Mouse (Mus musculus) gastrocnemius, adult 18-20 months (tissue): ENCODE data around the gene Enpp7. TPM values are rescaled to one million over a fixed set of nuclear protein-coding genes. Genes with fewer than 3 reads are reported as not detected.

ENCODE experiments used
- DNase-seq: peaks from one replicate; pipeline ENCODE4 v3.0.0; 2021; ENCODE audit warnings: low spot score
- total RNA-seq, 2 experiments: library from RNA; stranded (reverse); gene quantifications; 2 replicates each; pipeline ENCODE4 v1.2.3; 2021

Gene Enpp7
- total RNA-seq, 2 experiments from 2014 or later, result not detected

DNA sequence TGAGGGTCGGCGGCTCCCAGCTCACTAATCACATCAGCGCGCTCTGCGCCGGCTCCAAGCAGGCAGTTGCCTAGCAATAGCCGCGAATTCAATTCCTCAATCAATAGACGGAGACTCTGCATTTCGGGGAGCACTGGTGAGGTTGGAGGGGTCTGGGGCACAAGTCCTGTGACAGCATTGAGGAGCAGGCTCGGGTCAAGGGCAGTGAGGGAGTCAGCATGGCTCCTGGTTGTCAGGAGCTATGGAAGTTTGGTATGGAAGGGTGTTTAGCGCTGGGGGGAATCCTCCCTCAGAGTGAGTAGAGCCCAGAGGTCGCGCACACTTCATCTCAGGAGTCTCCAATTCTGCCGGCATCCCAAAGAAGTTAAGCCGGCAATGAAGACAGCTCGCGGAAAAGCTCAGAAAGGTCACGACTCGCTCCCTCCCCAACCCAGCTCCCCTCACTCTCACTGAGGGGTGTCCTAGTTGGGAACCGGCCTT, 47.7 kb downstream of the Enpp7 start:
- no peak for DNase-seq

DNA sequence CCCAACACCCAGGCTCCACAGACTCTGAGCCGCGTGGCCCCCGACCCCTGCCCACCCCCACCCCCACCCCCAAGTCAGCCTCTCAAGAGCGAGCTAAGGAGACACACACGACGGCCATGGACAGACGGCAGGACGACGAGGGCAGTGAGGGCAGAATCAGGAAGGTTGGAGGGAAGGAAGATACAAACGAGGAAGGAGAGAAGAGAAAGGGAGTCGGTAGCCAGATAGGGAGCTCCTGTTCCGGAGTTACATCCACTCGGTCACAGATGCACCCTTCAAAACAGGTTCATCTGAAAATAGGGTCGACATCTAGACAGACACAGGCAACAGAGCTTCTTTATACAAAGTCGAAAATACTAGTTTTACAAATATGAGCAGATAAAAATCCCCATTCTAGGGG, 48.5 kb downstream of the Enpp7 start:
- DNase-seq, result no peak

- no peak for DNase-seq
Measured at GRCm38 (mm10) chr11:119036934-119037779, 49.2 kb downstream of the Enpp7 start.

DNA sequence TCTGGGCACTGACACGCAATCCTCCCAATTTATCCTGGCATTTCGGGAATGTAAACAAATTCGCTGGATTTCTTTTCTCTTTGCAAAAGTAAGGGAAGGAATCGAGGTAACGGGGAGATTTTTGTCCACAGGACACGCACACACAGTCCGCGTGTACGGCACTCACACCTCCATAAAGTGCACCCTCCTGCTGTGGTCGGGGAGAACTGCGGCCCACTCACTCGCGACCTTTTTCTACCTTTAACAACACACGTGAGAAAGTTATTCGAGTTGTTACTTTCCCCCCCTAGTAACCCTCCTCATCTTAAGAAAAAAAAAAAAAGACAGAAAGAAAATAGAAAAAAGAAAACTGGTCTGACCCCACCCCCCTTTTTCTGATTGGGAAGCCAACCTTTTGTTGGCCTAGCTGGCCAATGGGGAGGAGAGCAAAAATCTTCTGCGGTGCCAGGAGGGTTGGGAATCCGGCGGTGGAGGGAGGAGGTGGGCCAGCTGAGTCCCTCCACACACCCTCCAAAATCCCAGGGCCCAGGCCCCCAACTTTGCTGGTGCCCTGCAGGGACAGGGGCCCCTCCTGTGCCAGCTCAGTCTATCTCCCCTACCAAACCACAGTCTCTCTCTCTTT, 49.9 kb downstream of the Enpp7 start:
- DNase-seq, result no peak

GRCm38 (mm10) chr11:119038744-119039484, 50.9 kb downstream of the Enpp7 start:
- DNase-seq, result no peak

DNA sequence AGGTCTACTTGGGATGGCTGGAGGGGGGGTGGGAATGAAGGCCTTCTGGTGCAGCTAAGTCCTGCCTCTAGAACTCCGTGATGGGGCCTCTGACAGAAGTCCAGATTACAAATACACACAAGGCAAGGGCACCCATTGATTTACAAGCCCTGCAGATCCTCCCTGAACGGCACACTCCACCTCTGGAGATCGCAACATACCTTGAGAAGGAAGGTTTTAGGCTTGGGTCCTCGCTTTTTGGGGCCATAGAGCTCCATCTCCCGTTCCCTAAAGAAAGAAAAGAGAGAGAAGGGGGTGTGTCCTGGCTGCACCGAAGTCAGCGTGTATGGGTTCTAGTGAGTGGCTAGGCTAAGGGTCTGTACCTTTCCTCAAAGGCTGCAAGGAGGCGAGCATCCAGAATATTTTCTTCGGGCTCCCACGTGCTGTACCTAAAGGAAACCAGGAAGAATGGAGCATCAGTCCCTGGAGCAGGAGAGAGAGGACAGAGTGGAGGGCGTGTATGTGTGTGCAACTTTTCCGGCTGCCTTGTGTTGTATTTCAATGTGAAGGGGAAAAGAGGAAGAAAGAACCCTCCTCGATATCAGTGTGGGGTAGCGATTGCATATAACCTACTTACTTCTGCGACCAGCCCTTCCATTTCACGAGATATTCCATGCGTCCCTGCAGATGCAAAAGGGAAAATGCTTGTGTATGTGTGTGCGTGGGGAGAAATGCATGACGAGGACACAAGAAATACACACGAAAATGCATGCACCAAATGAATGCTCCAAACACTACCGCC, 51.9 kb downstream of the Enpp7 start:
- no peak for DNase-seq

GRCm38 (mm10) chr11:119040600-119041324, 52.8 kb downstream of the Enpp7 start, which contains the start of gene Cbx8:
TSS of gene Cbx8 (minus strand) at chr11:119040969.
- peak; percentile 99 for DNase-seq

DNA sequence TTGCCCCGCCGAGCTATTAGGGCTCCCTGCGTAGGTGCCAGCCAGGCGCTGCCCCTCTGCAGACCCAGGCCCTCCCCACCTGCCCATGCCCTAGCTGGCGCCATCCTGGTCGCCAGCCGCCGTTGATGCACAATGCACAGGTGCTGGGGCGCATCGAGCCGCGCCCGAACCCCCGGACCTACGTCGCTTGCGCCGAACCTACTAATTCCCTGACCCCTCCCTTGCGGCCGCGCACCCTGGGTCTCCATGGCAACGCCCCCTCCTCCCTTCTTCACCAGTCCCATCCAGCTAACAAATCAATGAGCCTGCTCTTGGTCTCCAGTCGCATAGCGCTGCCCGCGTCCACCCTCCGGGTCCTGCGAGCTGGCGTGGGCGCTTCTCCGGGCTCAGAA, 53.3 kb downstream of the Enpp7 start:
- DNase-seq, result no peak

GRCm38 (mm10) chr11:119041750-119042465, 53.9 kb downstream of the Enpp7 start:
- DNase-seq, result no peak

Other genes starting within 250 kb of the Enpp7 start
- gene Rbfox3, start 76.6 kb upstream of the Enpp7 start, total RNA-seq, result under 1 TPM in 1 of 2 experiments, not detected in 1; 0.09 TPM
- 1 to 10 TPM in 1 of 2 experiments, under 1 TPM in 1; 0.85 to 1.0 TPM for gene Cbx2, start 34.8 kb downstream of the Enpp7 start, total RNA-seq
- 1 to 10 TPM; 2.6 to 3.5 TPM for gene Cbx8, start 52.8 kb downstream of the Enpp7 start, total RNA-seq
- 1 to 10 TPM; 1.6 to 2.5 TPM for gene Cbx4, start 98.0 kb downstream of the Enpp7 start, total RNA-seq
- gene Tbc1d16, start 240.3 kb downstream of the Enpp7 start, total RNA-seq, result 10 to 100 TPM; 29.7 to 29.9 TPM
- gene Ccdc40, start 240.4 kb downstream of the Enpp7 start, total RNA-seq, result under 1 TPM in 1 of 2 experiments, not detected in 1; 0.26 TPM